Mouse (Mus musculus) Patski (cell line): ENCODE measurements around the gene Ybx2. TPM values are rescaled to one million over a fixed set of nuclear protein-coding genes. Genes with fewer than 3 reads are reported as not detected.

Experiments used
- ATAC-seq: fragments of 100-300 bp; one replicate; pipeline ENCODE4 v1.8.0; 2021
- CTCF ChIA-PET: fragments of 350-600 bp; sonication (Branson Sonifier 250); formaldehyde crosslinking; loops from one replicate; lab custom pipeline; 2022; ENCODE audit warnings: inconsistent platforms; lab: Charles Lee
- POLR2A ChIA-PET: fragments of 350-600 bp; sonication (Branson Sonifier 250); formaldehyde crosslinking; loops from one replicate; lab custom pipeline; 2022; ENCODE audit warnings: antibody characterized with exemption, inconsistent platforms; lab: Charles Lee
- DNase-seq: peaks from one replicate; pipeline ENCODE4 v3.0.0-alpha.2; 2011; ENCODE audit warnings: low read depth, low spot score
- H3K27me3 ChIP-seq: fragments of 371-371 bp; one replicate; pipeline ENCODE4 v1.5.1; 2021
- CTCF ChIP-seq: fragments of 100-300 bp; IDR thresholded peaks from one replicate; pipeline ENCODE4 v1.5.1; 2021
- in situ Hi-C: fragments of 300-500 bp; cut with MboI; formaldehyde crosslinking; loops from 3 replicates; pipeline ENCODE4 v1.11.1; 2018; ENCODE audit warnings: low pct_unique_long_range_greater_than_20kb, mixed read lengths
- polyA plus RNA-seq: library from polyadenylated mRNA; unstranded; gene quantifications from one replicate; pipeline ENCODE4 v1.2.3, GENCODE M21; 2021

Gene Ybx2
- polyA plus RNA-seq, 1 experiment from 2014 or later, result 2.4 TPM

- ATAC-seq (no peak), DNase-seq (no peak)
- no peaks in the 10 kb centered on the region for H3K27me3 ChIP-seq
- ChIA-PET CTCF (interaction anchor here (0.9 to 1.3 kb wide), 2 partner anchors 32 to 47 kb away, joined by 3 to 4 read pairs; no protein-coding TSS in a partner anchor), POLR2A (interaction anchor here (0.9 to 2.2 kb wide), 4 partner anchors 10 to 19 kb away, joined by 3 to 16 read pairs (median 6); partner anchors contain the start of genes Dvl2 and Gabarap)
- no peak for TF ChIP-seq CTCF
- in situ Hi-C loops, result loop anchor here (25.0 kb wide), 2 partner anchors 569 to 894 kb away; partner anchors contain the start of genes Kdm6b, Per1 and Vamp2
These were observed 45.7 kb downstream of the Ybx2 start, which contains the start of gene Ctdnep1 for GRCm38 (mm10) chr11:69981141-69981762. Gene Ctdnep1 (plus strand): TSS chr11:69981156.

- no peak for DNase-seq
- CTCF ChIA-PET, result interaction anchor here (0.9 kb wide), 1 partner anchor 33 kb away, joined by 3 read pairs; no protein-coding TSS in a partner anchor
- H3K27me3 ChIP-seq, result no peaks in the 10 kb centered on the region
- in situ Hi-C loops, result loop anchor here (25.0 kb wide), 2 partner anchors 570 to 895 kb away; partner anchors contain the start of genes Kdm6b, Per1 and Vamp2
- TF ChIP-seq CTCF, result no peak
- no peak for ATAC-seq
- POLR2A ChIA-PET, result interaction anchor here (0.6 to 2.2 kb wide), 4 partner anchors 9 to 456 kb away, joined by 3 to 16 read pairs (median 6); partner anchors contain the start of genes Dvl2 and Gabarap
These were observed 46.6 kb downstream of the Ybx2 start, which contains the start of gene Elp5 for GRCm38 (mm10) chr11:69982225-69982624. Gene Elp5 (minus strand): TSS chr11:69982517.

- no peak for TF ChIP-seq CTCF
- H3K27me3 ChIP-seq, result no peaks in the 10 kb centered on the region
- no peak for DNase-seq
- ATAC-seq, result no peak
- in situ Hi-C loops, result loop anchor here (25.0 kb wide), 2 partner anchors 571 to 896 kb away; partner anchors contain the start of genes Kdm6b, Per1 and Vamp2
- ChIA-PET POLR2A (interaction anchor here (1.6 kb wide), 1 partner anchor 14 kb away, joined by 7 read pairs; no protein-coding TSS in a partner anchor), CTCF (no interaction called here)
These were observed 47.3 kb downstream of the Ybx2 start for GRCm38 (mm10) chr11:69982877-69983276.

GRCm38 (mm10) chr11:69983377-69983776 is 47.8 kb downstream of the Ybx2 start:
- ChIA-PET CTCF (interaction anchor here (0.7 kb wide), 1 partner anchor 35 kb away, joined by 3 read pairs; no protein-coding TSS in a partner anchor), POLR2A (interaction anchor here (0.6 kb wide), 1 partner anchor 50 kb away, joined by 4 read pairs; no protein-coding TSS in a partner anchor)
- in situ Hi-C loops, result loop anchor here (25.0 kb wide), 2 partner anchors 571 to 896 kb away; partner anchors contain the start of genes Kdm6b, Per1 and Vamp2
- H3K27me3 ChIP-seq, result no peaks in the 10 kb centered on the region
- ATAC-seq, result no peak
- TF ChIP-seq CTCF, result no peak
- no peak for DNase-seq

GRCm38 (mm10) chr11:69984431-69984830 is 48.8 kb downstream of the Ybx2 start:
- ChIA-PET CTCF (no interaction called here), POLR2A (no interaction called here)
- in situ Hi-C loops, result loop anchor here (25.0 kb wide), 2 partner anchors 572 to 897 kb away; partner anchors contain the start of genes Kdm6b, Per1 and Vamp2

GRCm38 (mm10) chr11:69989949-69990348 is 54.4 kb downstream of the Ybx2 start:
- ATAC-seq, result no peak
- CTCF ChIA-PET, result no interaction called here
- in situ Hi-C loops, result loop anchor here (25.0 kb wide), 2 partner anchors 578 to 903 kb away; partner anchors contain the start of genes Kdm6b, Per1 and Vamp2
- TF ChIP-seq CTCF, result no peak
- DNase-seq, result no peak
- POLR2A ChIA-PET, result interaction anchor here (2.6 kb wide), 1 partner anchor 9 kb away, joined by 16 read pairs; the partner anchor contains the start of genes Ctdnep1 and Elp5
- no peaks in the 10 kb centered on the region for H3K27me3 ChIP-seq

More at GRCm38 (mm10) chr11:69984431-69984830, 48.8 kb downstream of the Ybx2 start:
- no peak for ATAC-seq
- DNase-seq, result no peak
- TF ChIP-seq CTCF, result no peak
- no peaks in the 10 kb centered on the region for H3K27me3 ChIP-seq

Other genes starting within 250 kb of the Ybx2 start
- gene Tnfsf12, start 239.9 kb upstream of the Ybx2 start, polyA plus RNA-seq, result 26.6 TPM
- 7.2 TPM for gene Tnfsfm13, start 239.7 kb upstream of the Ybx2 start, polyA plus RNA-seq
- 96.2 TPM for gene Polr2a, start 177.2 kb upstream of the Ybx2 start, polyA plus RNA-seq
- 0.32 TPM for gene Slc35g3, start 173.8 kb upstream of the Ybx2 start, polyA plus RNA-seq
- 36.9 TPM for gene Zbtb4, start 169.9 kb upstream of the Ybx2 start, polyA plus RNA-seq
- gene Chrnb1, start 139.9 kb upstream of the Ybx2 start, polyA plus RNA-seq, result 27.7 TPM
- 0.03 TPM for gene Fgf11, start 133.9 kb upstream of the Ybx2 start, polyA plus RNA-seq
- 1.1 TPM for gene Tmem102, start 130.2 kb upstream of the Ybx2 start, polyA plus RNA-seq
- not detected for gene Gm39566, start 120.5 kb upstream of the Ybx2 start, polyA plus RNA-seq
- gene Spem2, start 117.3 kb upstream of the Ybx2 start, polyA plus RNA-seq, result not detected
- 0.09 TPM for gene Spem1, start 113.6 kb upstream of the Ybx2 start, polyA plus RNA-seq
- gene Nlgn2, start 98.0 kb upstream of the Ybx2 start, polyA plus RNA-seq, result 35.0 TPM
- gene Tmem256, start 97.3 kb upstream of the Ybx2 start, polyA plus RNA-seq, result 158 TPM
- gene Plscr3, start 89.4 kb upstream of the Ybx2 start, polyA plus RNA-seq, result 82.9 TPM
- gene Tnk1, start 77.1 kb upstream of the Ybx2 start, polyA plus RNA-seq, result not detected
- gene Tmem95, start 57.8 kb upstream of the Ybx2 start, polyA plus RNA-seq, result 0.12 TPM
- 8.4 TPM for gene Kctd11, start 54.4 kb upstream of the Ybx2 start, polyA plus RNA-seq
- gene Acap1, start 40.3 kb upstream of the Ybx2 start, polyA plus RNA-seq, result 0.40 TPM
- gene 2810408A11Rik, start 34.8 kb upstream of the Ybx2 start, polyA plus RNA-seq, result 3.6 TPM
- 53.3 TPM for gene Neurl4, start 34.7 kb upstream of the Ybx2 start, polyA plus RNA-seq
- gene Gps2, start 21.9 kb upstream of the Ybx2 start, polyA plus RNA-seq, result 55.6 TPM
- gene Eif5a, start 13.8 kb upstream of the Ybx2 start, polyA plus RNA-seq, result 768 TPM
- 0.13 TPM for gene Slc2a4, start 12.4 kb downstream of the Ybx2 start, polyA plus RNA-seq
- not detected for gene Cldn7, start 29.0 kb downstream of the Ybx2 start, polyA plus RNA-seq
- 174 TPM for gene Ctdnep1, start 45.4 kb downstream of the Ybx2 start, polyA plus RNA-seq
- 76.4 TPM for gene Elp5, start 46.7 kb downstream of the Ybx2 start, polyA plus RNA-seq
- gene Gabarap, start 55.3 kb downstream of the Ybx2 start, polyA plus RNA-seq, result 528 TPM
- gene Phf23, start 60.0 kb downstream of the Ybx2 start, polyA plus RNA-seq, result 76.1 TPM
- 41.6 TPM for gene Dvl2, start 64.8 kb downstream of the Ybx2 start, polyA plus RNA-seq
- gene Acadvl, start 79.6 kb downstream of the Ybx2 start, polyA plus RNA-seq, result 234 TPM
- 48.1 TPM for gene Dlg4, start 81.1 kb downstream of the Ybx2 start, polyA plus RNA-seq
- not detected for gene Asgr1, start 118.3 kb downstream of the Ybx2 start, polyA plus RNA-seq
- gene Asgr2, start 156.8 kb downstream of the Ybx2 start, polyA plus RNA-seq, result not detected
- gene Mgl2, start 194.5 kb downstream of the Ybx2 start, polyA plus RNA-seq, result not detected
- gene Clec10a, start 220.4 kb downstream of the Ybx2 start, polyA plus RNA-seq, result not detected